Mouse (Mus musculus): ENCODE results near the gene Ap3b2.

The Ap3b2 gene

GRCm38 (mm10) chr7:81493331-81494021 lies at the start of gene Ap3b2:
Ap3b2 (minus strand) TSS chr7:81493925.
- peak; percentile 75 for DNase-seq (ENCODE audit: low read depth, low spot score)

GRCm38 (mm10) chr7:81542934-81543333 lies 49.2 kb upstream of the Ap3b2 start:
- DNase-seq (ENCODE audit: low read depth, low spot score): no peak

- no peak for DNase-seq (ENCODE audit: low read depth, low spot score)
Measured at GRCm38 (mm10) chr7:81541924-81542524, 48.3 kb upstream of the Ap3b2 start.

- no peak for DNase-seq (ENCODE audit: low read depth, low spot score)
Measured at GRCm38 (mm10) chr7:81540999-81541398, 47.3 kb upstream of the Ap3b2 start.

GRCm38 (mm10) chr7:81539565-81539964 lies 45.8 kb upstream of the Ap3b2 start:
- DNase-seq (ENCODE audit: low read depth, low spot score): no peak

- DNase-seq (ENCODE audit: low read depth, low spot score): no peak
Measured at GRCm38 (mm10) chr7:81538070-81538675, 44.4 kb upstream of the Ap3b2 start.

GRCm38 (mm10) chr7:81536478-81536877 lies 42.8 kb upstream of the Ap3b2 start:
- no peak for DNase-seq (ENCODE audit: low read depth, low spot score)

GRCm38 (mm10) chr7:81531462-81531861 lies 37.7 kb upstream of the Ap3b2 start:
- DNase-seq (ENCODE audit: low read depth, low spot score): no peak

- no peak for DNase-seq (ENCODE audit: low read depth, low spot score)
Measured at GRCm38 (mm10) chr7:81528918-81529317, 35.2 kb upstream of the Ap3b2 start.

GRCm38 (mm10) chr7:81523663-81524017 lies 29.9 kb upstream of the Ap3b2 start:
- peak; percentile 7 for DNase-seq (ENCODE audit: low read depth, low spot score)

- peak; percentile 94 for DNase-seq (ENCODE audit: low read depth, low spot score)
Measured at GRCm38 (mm10) chr7:81523008-81523662, 29.4 kb upstream of the Ap3b2 start.

GRCm38 (mm10) chr7:81516154-81517030 lies 22.7 kb upstream of the Ap3b2 start:
- DNase-seq (ENCODE audit: low read depth, low spot score): no peak

- peak; percentile 6 for DNase-seq (ENCODE audit: low read depth, low spot score)
Measured at GRCm38 (mm10) chr7:81514906-81515590, 21.3 kb upstream of the Ap3b2 start.

GRCm38 (mm10) chr7:81501050-81501449 lies 7.3 kb upstream of the Ap3b2 start:
- DNase-seq (ENCODE audit: low read depth, low spot score): no peak

GRCm38 (mm10) chr7:81498181-81498580 lies 4.5 kb upstream of the Ap3b2 start, which contains the start of gene BC048679:
BC048679 (minus strand) TSS chr7:81498281.
- DNase-seq (ENCODE audit: low read depth, low spot score): no peak

GRCm38 (mm10) chr7:81497171-81497570 lies 3.4 kb upstream of the Ap3b2 start:
- DNase-seq (ENCODE audit: low read depth, low spot score): no peak

- DNase-seq (ENCODE audit: low read depth, low spot score): no peak
Measured at GRCm38 (mm10) chr7:81492628-81493027, 1.1 kb downstream of the Ap3b2 start.

GRCm38 (mm10) chr7:81489649-81490048 lies 4.1 kb downstream of the Ap3b2 start:
- DNase-seq (ENCODE audit: low read depth, low spot score): no peak

GRCm38 (mm10) chr7:81480800-81481199 lies 12.9 kb downstream of the Ap3b2 start:
- DNase-seq (ENCODE audit: low read depth, low spot score): no peak

- peak; percentile 44 for DNase-seq (ENCODE audit: low read depth, low spot score)
Measured at GRCm38 (mm10) chr7:81479531-81480090, 14.1 kb downstream of the Ap3b2 start.
